Mouse (Mus musculus) liver, embryonic 14.5 days (tissue): ENCODE measurements around the gene P2rx5.

Experiments
- CTCF ChIP-seq: IDR thresholded peaks from 2 replicates; pipeline ENCODE4 v1.5.1; 2016; ENCODE audit warnings: antibody characterized with exemption, low read depth, control low read depth
- EP300 ChIP-seq: IDR thresholded peaks from 2 replicates; pipeline ENCODE4 v1.6.1; 2016; ENCODE audit warnings: antibody characterized with exemption, low read depth

DNA sequence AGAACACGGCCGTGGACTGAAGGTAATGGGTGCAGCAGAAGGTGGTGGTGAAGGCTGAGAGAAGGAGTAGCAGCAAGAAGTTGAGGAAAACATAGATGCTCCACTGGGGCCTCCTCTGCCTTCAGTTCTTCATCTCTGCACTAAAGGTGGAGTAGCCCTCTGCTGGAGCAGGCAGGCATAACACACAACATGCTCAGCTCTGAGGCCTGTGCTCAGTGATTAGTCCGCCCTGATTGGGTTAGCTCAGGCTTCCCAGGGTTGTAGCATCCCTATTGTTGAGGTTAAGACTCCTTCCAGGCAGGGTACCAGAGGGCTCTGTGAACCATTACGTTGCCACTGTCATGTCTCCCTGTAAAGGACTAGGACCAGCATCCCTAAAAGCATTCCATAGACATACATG is 9.0 kb downstream of the P2rx5 start:
- TF ChIP-seq CTCF: peak; percentile 87
- TF ChIP-seq EP300: no peak
